Mouse (Mus musculus): Measurements from ENCODE around the gene Klrb1a. TPM values are rescaled to one million over a fixed set of nuclear protein-coding genes. Genes with fewer than 3 reads are reported as not detected.

Gene Klrb1a
- polyA plus RNA-seq, 1 experiment from 2014 or later: not detected

- Histone ChIP-seq H3K27me3 (replicated peaks; ENCODE audit: control insufficient read depth, insufficient read depth, low read length) (no peaks in the 10 kb centered on the region), H3K9ac (ENCODE audit: low read depth, low read length) (no peak overlapping the region), H3K4me3 (ENCODE audit: low read length) (no peak overlapping the region), H3K4me1 (ENCODE audit: control insufficient read depth, insufficient read depth, low read depth, low read length) (peaks cover 5% of the 10 kb centered on the region; the same call in 1 of the 2 replicates), H3K9me3 (ENCODE audit: control insufficient read depth, low read length) (no peaks in the 10 kb centered on the region), H3K36me3 (ENCODE audit: control insufficient read depth, insufficient read depth, low read length) (no peaks in the 10 kb centered on the region), H3K27ac (ENCODE audit: low read depth, low read length) (no peak overlapping the region), H3K4me2 (ENCODE audit: low read length) (no peak overlapping the region)
- WGBS: 43% methylated on average over 5 of the region's 5 CpGs
- ATAC-seq: no peak
Observed at GRCm38 (mm10) chr6:128604512-128604911, 18.8 kb downstream of the Klrb1a start.

GRCm38 (mm10) chr6:128602463-128603201, 20.7 kb downstream of the Klrb1a start:
- Histone ChIP-seq H3K4me3 (ENCODE audit: low read length) (peak overlapping the region; percentile 1; the same call in 1 of the 2 replicates), H3K27ac (ENCODE audit: low read depth, low read length) (no peak overlapping the region), H3K27me3 (replicated peaks; ENCODE audit: control insufficient read depth, insufficient read depth, low read length) (no peaks in the 10 kb centered on the region)

GRCm38 (mm10) chr6:128602026-128602425, 21.3 kb downstream of the Klrb1a start:
- Histone ChIP-seq H3K27me3 (replicated peaks; ENCODE audit: control insufficient read depth, insufficient read depth, low read length) (no peaks in the 10 kb centered on the region), H3K4me1 (ENCODE audit: control insufficient read depth, insufficient read depth, low read depth, low read length) (peaks cover 5% of the 10 kb centered on the region; the same call in 1 of the 2 replicates), H3K27ac (ENCODE audit: low read depth, low read length) (no peak overlapping the region), H3K36me3 (ENCODE audit: control insufficient read depth, insufficient read depth, low read length) (no peaks in the 10 kb centered on the region), H3K4me3 (ENCODE audit: low read length) (peak overlapping the region; percentile 1; the same call in 1 of the 2 replicates), H3K4me2 (ENCODE audit: low read length) (peak overlapping the region; percentile 44), H3K9me3 (ENCODE audit: control insufficient read depth, low read length) (no peaks in the 10 kb centered on the region), H3K9ac (ENCODE audit: low read depth, low read length) (no peak overlapping the region; the same call in 1 of the 2 replicates)
- WGBS: 26% methylated on average over 3 of the region's 3 CpGs
- ATAC-seq: peak; percentile 26

More at GRCm38 (mm10) chr6:128602463-128603201, 20.7 kb downstream of the Klrb1a start:
- 36% methylated on average over 10 of the region's 10 CpGs for WGBS
- no peak overlapping the region; the same call in 1 of the 2 replicates for H3K9ac ChIP-seq (ENCODE audit: low read depth, low read length)
- H3K4me1 ChIP-seq (ENCODE audit: control insufficient read depth, insufficient read depth, low read depth, low read length): peaks cover 5% of the 10 kb centered on the region; the same call in 1 of the 2 replicates
- peak; percentile 87 for ATAC-seq
- H3K9me3 ChIP-seq (ENCODE audit: control insufficient read depth, low read length): no peaks in the 10 kb centered on the region
- H3K36me3 ChIP-seq (ENCODE audit: control insufficient read depth, insufficient read depth, low read length): no peaks in the 10 kb centered on the region
- H3K4me2 ChIP-seq (ENCODE audit: low read length): peak overlapping the region; percentile 44

GRCm38 (mm10) chr6:128599555-128599954, 23.8 kb downstream of the Klrb1a start:
- 66% methylated on average over 4 of the region's 4 CpGs for whole genome bisulfite sequencing
- Histone ChIP-seq H3K9ac (ENCODE audit: low read depth, low read length) (no peak overlapping the region), H3K4me2 (ENCODE audit: low read length) (no peak overlapping the region), H3K4me3 (ENCODE audit: low read length) (no peak overlapping the region), H3K9me3 (ENCODE audit: control insufficient read depth, low read length) (no peaks in the 10 kb centered on the region), H3K27ac (ENCODE audit: low read depth, low read length) (no peak overlapping the region), H3K36me3 (ENCODE audit: control insufficient read depth, insufficient read depth, low read length) (no peaks in the 10 kb centered on the region), H3K4me1 (ENCODE audit: control insufficient read depth, insufficient read depth, low read depth, low read length) (peaks cover 5% of the 10 kb centered on the region; the same call in 1 of the 2 replicates), H3K27me3 (replicated peaks; ENCODE audit: control insufficient read depth, insufficient read depth, low read length) (no peaks in the 10 kb centered on the region)
- no peak for ATAC-seq

- ATAC-seq: no peak
- no peak overlapping the region for H3K4me2 ChIP-seq (ENCODE audit: low read length)
- 74% methylated on average over 2 of the region's 2 CpGs for WGBS
Observed at GRCm38 (mm10) chr6:128598256-128599047, 24.9 kb downstream of the Klrb1a start.

GRCm38 (mm10) chr6:128597121-128597522, 26.2 kb downstream of the Klrb1a start:
- Histone ChIP-seq H3K9me3 (ENCODE audit: control insufficient read depth, low read length) (no peaks in the 10 kb centered on the region), H3K4me3 (ENCODE audit: low read length) (peak overlapping the region; percentile 29), H3K27ac (ENCODE audit: low read depth, low read length) (peak overlapping the region; percentile 55), H3K4me1 (ENCODE audit: control insufficient read depth, insufficient read depth, low read depth, low read length) (peaks cover 2% of the 10 kb centered on the region; the same call in 1 of the 2 replicates), H3K27me3 (replicated peaks; ENCODE audit: control insufficient read depth, insufficient read depth, low read length) (no peaks in the 10 kb centered on the region), H3K9ac (ENCODE audit: low read depth, low read length) (peak overlapping the region; percentile 26; the same call in 1 of the 2 replicates), H3K36me3 (ENCODE audit: control insufficient read depth, insufficient read depth, low read length) (no peaks in the 10 kb centered on the region), H3K4me2 (ENCODE audit: low read length) (peak overlapping the region; percentile 50)
- peak; percentile 98 for ATAC-seq
- 20% methylated on average over 9 of the region's 9 CpGs for WGBS

More at GRCm38 (mm10) chr6:128598256-128599047, 24.9 kb downstream of the Klrb1a start:
- Histone ChIP-seq H3K27ac (ENCODE audit: low read depth, low read length) (no peak overlapping the region), H3K27me3 (replicated peaks; ENCODE audit: control insufficient read depth, insufficient read depth, low read length) (no peaks in the 10 kb centered on the region), H3K9me3 (ENCODE audit: control insufficient read depth, low read length) (no peaks in the 10 kb centered on the region), H3K4me3 (ENCODE audit: low read length) (no peak overlapping the region), H3K9ac (ENCODE audit: low read depth, low read length) (no peak overlapping the region), H3K4me1 (ENCODE audit: control insufficient read depth, insufficient read depth, low read depth, low read length) (peaks cover 5% of the 10 kb centered on the region; the same call in 1 of the 2 replicates), H3K36me3 (ENCODE audit: control insufficient read depth, insufficient read depth, low read length) (no peaks in the 10 kb centered on the region)

GRCm38 (mm10) chr6:128594651-128595050, 28.7 kb downstream of the Klrb1a start:
- WGBS: 87% methylated on average over 9 of the region's 9 CpGs
- H3K9me3 ChIP-seq (ENCODE audit: control insufficient read depth, low read length): no peaks in the 10 kb centered on the region
- no peaks in the 10 kb centered on the region for H3K27me3 ChIP-seq (replicated peaks; ENCODE audit: control insufficient read depth, insufficient read depth, low read length)
- no peaks in the 10 kb centered on the region; the same call in 1 of the 2 replicates for H3K4me1 ChIP-seq (ENCODE audit: control insufficient read depth, insufficient read depth, low read depth, low read length)
- no peak overlapping the region for H3K27ac ChIP-seq (ENCODE audit: low read depth, low read length)
- no peak overlapping the region for H3K4me3 ChIP-seq (ENCODE audit: low read length)
- H3K9ac ChIP-seq (ENCODE audit: low read depth, low read length): no peak overlapping the region
- no peaks in the 10 kb centered on the region for H3K36me3 ChIP-seq (ENCODE audit: control insufficient read depth, insufficient read depth, low read length)
- no peak for ATAC-seq
- H3K4me2 ChIP-seq (ENCODE audit: low read length): no peak overlapping the region

GRCm38 (mm10) chr6:128589426-128589825, 33.9 kb downstream of the Klrb1a start:
- no peak for ATAC-seq
- 48% methylated on average over 4 of the region's 4 CpGs for WGBS

GRCm38 (mm10) chr6:128587619-128588018, 35.7 kb downstream of the Klrb1a start:
- no peaks in the 10 kb centered on the region for H3K36me3 ChIP-seq (ENCODE audit: control insufficient read depth, insufficient read depth, low read length)
- ATAC-seq: no peak
- WGBS: 92% methylated on average over 6 of the region's 6 CpGs
- no peak overlapping the region for H3K4me3 ChIP-seq (ENCODE audit: low read length)
- no peak overlapping the region for H3K9ac ChIP-seq (ENCODE audit: low read depth, low read length)
- no peaks in the 10 kb centered on the region for H3K4me1 ChIP-seq (ENCODE audit: control insufficient read depth, insufficient read depth, low read depth, low read length)
- H3K9me3 ChIP-seq (ENCODE audit: control insufficient read depth, low read length): no peaks in the 10 kb centered on the region
- no peaks in the 10 kb centered on the region for H3K27me3 ChIP-seq (replicated peaks; ENCODE audit: control insufficient read depth, insufficient read depth, low read length)
- no peak overlapping the region for H3K4me2 ChIP-seq (ENCODE audit: low read length)
- no peak overlapping the region for H3K27ac ChIP-seq (ENCODE audit: low read depth, low read length)

More at GRCm38 (mm10) chr6:128589426-128589825, 33.9 kb downstream of the Klrb1a start:
- Histone ChIP-seq H3K9ac (ENCODE audit: low read depth, low read length) (no peak overlapping the region), H3K36me3 (ENCODE audit: control insufficient read depth, insufficient read depth, low read length) (no peaks in the 10 kb centered on the region), H3K4me3 (ENCODE audit: low read length) (no peak overlapping the region), H3K9me3 (ENCODE audit: control insufficient read depth, low read length) (no peaks in the 10 kb centered on the region), H3K4me1 (ENCODE audit: control insufficient read depth, insufficient read depth, low read depth, low read length) (no peaks in the 10 kb centered on the region), H3K4me2 (ENCODE audit: low read length) (no peak overlapping the region), H3K27ac (ENCODE audit: low read depth, low read length) (no peak overlapping the region), H3K27me3 (replicated peaks; ENCODE audit: control insufficient read depth, insufficient read depth, low read length) (no peaks in the 10 kb centered on the region)
